Mouse (Mus musculus) v-Abl transformed pro-B cells (cell line): ENCODE results near the gene Kcnh1.

Experiments
- in situ Hi-C, 2 experiments: fragments of 400-800 bp; cut with MboI; formaldehyde crosslinking; loops; one replicate each; pipeline ENCODE4 v1.15.1; 2025; ENCODE audit not compliant: unreplicated experiment in 2 of 2

The Kcnh1 gene

GRCm38 (mm10) chr1:192503651-192504050 lies 313.1 kb downstream of the Kcnh1 start:
- in situ Hi-C loops: no loop called here

GRCm38 (mm10) chr1:192512821-192513220 lies 322.2 kb downstream of the Kcnh1 start:
- in situ Hi-C loops: no loop called here

- in situ Hi-C loops: no loop called here
Measured at GRCm38 (mm10) chr1:192515373-192515772, 324.8 kb downstream of the Kcnh1 start.

GRCm38 (mm10) chr1:192519713-192520112 lies 329.1 kb downstream of the Kcnh1 start:
- in situ Hi-C loops: no loop called here

- in situ Hi-C loops: no loop called here
Measured at GRCm38 (mm10) chr1:192520836-192521435, 330.4 kb downstream of the Kcnh1 start.

GRCm38 (mm10) chr1:192522376-192523178 lies 332.0 kb downstream of the Kcnh1 start:
- in situ Hi-C loops: no loop called here

GRCm38 (mm10) chr1:192525711-192526350 lies 335.3 kb downstream of the Kcnh1 start:
- in situ Hi-C loops: no loop called here

- in situ Hi-C loops: no loop called here
Measured at GRCm38 (mm10) chr1:192531490-192532146, 341.0 kb downstream of the Kcnh1 start.

- in situ Hi-C loops: no loop called here
Measured at GRCm38 (mm10) chr1:192532212-192532611, 341.6 kb downstream of the Kcnh1 start.

GRCm38 (mm10) chr1:192533016-192533415 lies 342.4 kb downstream of the Kcnh1 start:
- in situ Hi-C loops: no loop called here

- in situ Hi-C loops: no loop called here
Measured at GRCm38 (mm10) chr1:192536440-192536839, 345.9 kb downstream of the Kcnh1 start.

GRCm38 (mm10) chr1:192537169-192537568 lies 346.6 kb downstream of the Kcnh1 start:
- in situ Hi-C loops: no loop called here

GRCm38 (mm10) chr1:192542093-192542492 lies 351.5 kb downstream of the Kcnh1 start:
- in situ Hi-C loops: no loop called here

GRCm38 (mm10) chr1:192543686-192544085 lies 353.1 kb downstream of the Kcnh1 start:
- in situ Hi-C loops: no loop called here

- in situ Hi-C loops: no loop called here
Measured at GRCm38 (mm10) chr1:192544091-192544490, 353.5 kb downstream of the Kcnh1 start.

- in situ Hi-C loops: no loop called here
Measured at GRCm38 (mm10) chr1:192544901-192545300, 354.3 kb downstream of the Kcnh1 start.

GRCm38 (mm10) chr1:192546843-192547242 lies 356.3 kb downstream of the Kcnh1 start:
- in situ Hi-C loops: no loop called here

GRCm38 (mm10) chr1:192550561-192550960 lies 360.0 kb downstream of the Kcnh1 start:
- in situ Hi-C loops: no loop called here

GRCm38 (mm10) chr1:192555516-192555915 lies 364.9 kb downstream of the Kcnh1 start:
- in situ Hi-C loops: no loop called here

- in situ Hi-C loops: no loop called here
Measured at GRCm38 (mm10) chr1:192557978-192558594, 367.5 kb downstream of the Kcnh1 start.

- in situ Hi-C loops: no loop called here
Measured at GRCm38 (mm10) chr1:192559341-192559740, 368.8 kb downstream of the Kcnh1 start.
